Comparison of ENCODE assay signal across 10 mouse cellular contexts in genomic region chr10:80821991-80822390, GRCm38 (mm10). TPM values are rescaled to one million over a fixed set of nuclear protein-coding genes. Genes with fewer than 3 reads are reported as not detected.
DNase-seq lines count a peak whose midpoint lies in the region; ATAC-seq and TF ChIP-seq lines count a peak whose summit lies in the region.
"Had no signal": no experiment of that assay in that cellular context is flagged by ENCODE, and none has a peak within 500 bp of the region (broad histone marks: within the 10 kb centered on the region; RNA-seq: fewer than 3 reads in every experiment).

No protein-coding gene starts in this region.

- WGBS in heart, adult 2 months: 49% methylated on average over 2 of the region's 2 CpGs
- 46% methylated on average over 2 of the region's 2 CpGs for WGBS in liver, embryonic 13.5 days (ENCODE audit: insufficient replicate concordance)

- intact Hi-C loops in heart, adult 2 months (cut with DNase I): loop anchor here (1.0 to 5.0 kb wide), 2 partner anchors 54 to 175 kb away; no protein-coding TSS in a partner anchor
- intact Hi-C loops in heart, postnatal 10 days (cut with DNase I): loop anchor here (5.0 kb wide), 1 partner anchor 175 kb away; no protein-coding TSS in a partner anchor

- no peaks in the 10 kb centered on the region for H3K9me3 ChIP-seq in liver, embryonic 13.5 days (replicated peaks)

- no peaks in the 10 kb centered on the region for H3K27me3 ChIP-seq in heart, adult 2 months (ENCODE audit: control insufficient read depth, insufficient read depth, low read length)
- no peaks in the 10 kb centered on the region for H3K27me3 ChIP-seq in liver, embryonic 13.5 days

- no peak overlapping the region for H3K9ac ChIP-seq in heart, adult 2 months (ENCODE audit: low read depth, low read length)
- H3K9ac ChIP-seq in liver, embryonic 13.5 days: peak overlapping the region; percentile 40

- peak overlapping the region; percentile 2; the same call in 1 of the 2 replicates for H3K4me2 ChIP-seq in liver, embryonic 13.5 days

- no peak for ATAC-seq in liver, embryonic 13.5 days (ENCODE audit: low read depth)
- ATAC-seq in frontal cortex, adult (ENCODE audit: low TSS enrichment): no peak

- no peak overlapping the region for H3K27ac ChIP-seq in heart, adult 2 months
- H3K27ac ChIP-seq in liver, embryonic 13.5 days: peak overlapping the region; percentile 85

- peaks cover 2% of the 10 kb centered on the region; the same call in 1 of the 2 replicates for H3K79me2 ChIP-seq in heart, adult 2 months (replicated peaks; ENCODE audit: control insufficient read depth, insufficient read depth, low read length)

- TF ChIP-seq CTCF in heart, adult 2 months (IDR thresholded peaks at IDR 0.05): peak; percentile 93

- no peaks in the 10 kb centered on the region for H3K4me1 ChIP-seq in heart, adult 2 months (ENCODE audit: control insufficient read depth, insufficient read depth, low read length)
- peaks cover 67% of the 10 kb centered on the region for H3K4me1 ChIP-seq in liver, embryonic 13.5 days (replicated peaks)

- no peak for TF ChIP-seq EP300 in heart, adult 2 months (IDR thresholded peaks at IDR 0.05; ENCODE audit: insufficient read depth, low read depth, low read length)

- TF ChIP-seq POLR2A in heart, adult 2 months (IDR thresholded peaks at IDR 0.05; ENCODE audit: insufficient read depth, low read depth, low read length): no peak

- no peaks in the 10 kb centered on the region for H3K36me3 ChIP-seq in heart, adult 2 months (ENCODE audit: control insufficient read depth, insufficient read depth, low read length)
- no peaks in the 10 kb centered on the region for H3K36me3 ChIP-seq in liver, embryonic 13.5 days

- DNase-seq in heart, adult 2 months: no peak
- no peak for DNase-seq in heart, postnatal 10 days
- DNase-seq in thymus, postnatal 0 days (ENCODE audit: low spot score): peak; percentile 40
- no peak for DNase-seq in thymus, adult 18-20 months
- DNase-seq in liver, embryonic 13.5 days: peak; percentile 42
- no peak for DNase-seq in testis, postnatal 10 days (ENCODE audit: low spot score)
- DNase-seq in layer of hippocampus, adult 8-10 months (ENCODE audit: low spot score in 2 of 2): no peak
- DNase-seq: left cerebral cortex, postnatal 4 days had no signal

- H3K4me3 ChIP-seq in heart, adult 2 months: no peak overlapping the region
- no peak overlapping the region for H3K4me3 ChIP-seq in liver, embryonic 13.5 days (replicated peaks)

RNA-seq across cellular contexts. Expression of gene Oaz1, which starts 4.5 kb away (rescaled TPM):
- 100 to 1,000 TPM; 850 to 914 TPM for total RNA-seq in heart, adult 2 months (2021)
- 1,001 and 1,201 TPM in 2 replicates for polyA plus RNA-seq in heart, adult 2 months (2012; rRNA removed)
- 1,000 to 10,000 TPM; 1,023 to 1,076 TPM for total RNA-seq in heart, postnatal 10 days (2021)
- 2,037 and 2,048 TPM in 2 replicates for polyA plus RNA-seq in thymus, postnatal 0 days (2015; fragmentation: Nextera tagmentation; extraction: Ambion mirVana)
- polyA plus RNA-seq in liver, embryonic 13.5 days (2015; fragmentation: Nextera tagmentation; extraction: Ambion mirVana): 1,324 and 1,529 TPM in 2 replicates
- total RNA-seq in layer of hippocampus, adult 8-10 months (2022): 100 to 1,000 TPM; 475 to 520 (median 506) TPM

RNA-seq across cellular contexts. Expression of gene Jsrp1, which starts 8.7 kb away (rescaled TPM):
- total RNA-seq in heart, adult 2 months (2021): 1 to 10 TPM in 1 of 2 experiments, under 1 TPM in 1; 0.25 to 1.1 TPM
- polyA plus RNA-seq in heart, adult 2 months (2012; rRNA removed): 0.21 and 0.56 TPM in 2 replicates
- total RNA-seq in heart, postnatal 10 days (2021): under 1 TPM in 1 of 2 experiments, not detected in 1; 0.74 TPM
- polyA plus RNA-seq in thymus, postnatal 0 days (2015; fragmentation: Nextera tagmentation; extraction: Ambion mirVana): 0.15 and 0.29 TPM in 2 replicates
- 0.20 and 0.38 TPM in 2 replicates for polyA plus RNA-seq in liver, embryonic 13.5 days (2015; fragmentation: Nextera tagmentation; extraction: Ambion mirVana)
- 1 to 10 TPM in 3 of 4 experiments, under 1 TPM in 1; 0.91 to 4.7 (median 2.7) TPM for total RNA-seq in layer of hippocampus, adult 8-10 months (2022)
- polyA plus RNA-seq: small intestine, adult 2 months had no signal

RNA-seq across cellular contexts. Expression of gene Amh, which starts 16.9 kb away (rescaled TPM):
- total RNA-seq in heart, adult 2 months (2021): under 1 TPM; 0.18 TPM
- 0.15 and 0.25 TPM in 2 replicates for polyA plus RNA-seq in heart, adult 2 months (2012; rRNA removed)
- total RNA-seq in heart, postnatal 10 days (2021): under 1 TPM; 0.41 to 0.45 TPM
- 0.08 TPM in 2 replicates for polyA plus RNA-seq in thymus, postnatal 0 days (2015; fragmentation: Nextera tagmentation; extraction: Ambion mirVana)
- not detected in 2 replicates for polyA plus RNA-seq in liver, embryonic 13.5 days (2015; fragmentation: Nextera tagmentation; extraction: Ambion mirVana)
- total RNA-seq in layer of hippocampus, adult 8-10 months (2022): 1 to 10 TPM; 2.4 to 4.0 (median 3.0) TPM

RNA-seq across cellular contexts. Expression of gene Lingo3, which starts 21.8 kb away (rescaled TPM):
- 10 to 100 TPM; 10.7 to 15.8 TPM for total RNA-seq in heart, adult 2 months (2021)
- 12.0 and 15.1 TPM in 2 replicates for polyA plus RNA-seq in heart, adult 2 months (2012; rRNA removed)
- 1 to 10 TPM; 3.8 to 6.5 TPM for total RNA-seq in heart, postnatal 10 days (2021)
- 0.06 and 0.18 TPM in 2 replicates for polyA plus RNA-seq in thymus, postnatal 0 days (2015; fragmentation: Nextera tagmentation; extraction: Ambion mirVana)
- not detected in 2 replicates for polyA plus RNA-seq in liver, embryonic 13.5 days (2015; fragmentation: Nextera tagmentation; extraction: Ambion mirVana)
- 10 to 100 TPM; 33.4 to 44.0 (median 40.3) TPM for total RNA-seq in layer of hippocampus, adult 8-10 months (2022)

RNA-seq across cellular contexts. Expression of gene Plekhj1, which starts 23.6 kb away (rescaled TPM):
- total RNA-seq in heart, adult 2 months (2021): 10 to 100 TPM; 29.7 to 33.0 TPM
- 28.9 and 33.2 TPM in 2 replicates for polyA plus RNA-seq in heart, adult 2 months (2012; rRNA removed)
- total RNA-seq in heart, postnatal 10 days (2021): 10 to 100 TPM; 32.6 to 32.9 TPM
- 137 and 140 TPM in 2 replicates for polyA plus RNA-seq in thymus, postnatal 0 days (2015; fragmentation: Nextera tagmentation; extraction: Ambion mirVana)
- 97.5 and 105 TPM in 2 replicates for polyA plus RNA-seq in liver, embryonic 13.5 days (2015; fragmentation: Nextera tagmentation; extraction: Ambion mirVana)
- 10 to 100 TPM; 61.4 to 75.8 (median 70.7) TPM for total RNA-seq in layer of hippocampus, adult 8-10 months (2022)

Comparison
In these comparisons a context has a peak if more than half of its experiments do, and no peak if none do; other contexts are left out.
1. DNase-seq: peak in thymus, postnatal 0 days (single experiment) and liver, embryonic 13.5 days (single experiment); none in heart, adult 2 months (0 of 2), heart, postnatal 10 days (0 of 2), thymus, adult 18-20 months (0 of 2), testis, postnatal 10 days (single experiment) and layer of hippocampus, adult 8-10 months (0 of 2).